Mouse (Mus musculus) cortical plate, adult 2 months (tissue): Measurements from ENCODE around the gene Fbxo41. TPM values are rescaled to one million over a fixed set of nuclear protein-coding genes. Genes with fewer than 3 reads are reported as not detected.

Experiments used
- H3K27ac ChIP-seq: fragments of 200-500 bp; 2 replicates; pipeline ENCODE4 v1.5.1; 2012; ENCODE audit warnings: low read length, control low read depth, inconsistent platforms; ENCODE audit not compliant: insufficient read depth
- H3K4me1 ChIP-seq: fragments of 200-500 bp; 2 replicates; pipeline ENCODE4 v1.6.1; 2011; ENCODE audit warnings: low read length; ENCODE audit not compliant: control insufficient read depth, insufficient read depth
- H3K4me3 ChIP-seq: fragments of 200-500 bp; 2 replicates; pipeline ENCODE4 v1.5.1; 2011; ENCODE audit warnings: mild to moderate bottlenecking, low read length, control low read depth; ENCODE audit not compliant: insufficient read depth
- CTCF ChIP-seq: fragments of 200-500 bp; IDR thresholded peaks from 2 replicates; pipeline ENCODE4 v1.5.1; 2011; ENCODE audit warnings: mild to moderate bottlenecking, control low read depth, low read length; ENCODE audit not compliant: insufficient read depth; ENCODE audit errors: extremely low read depth
- POLR2A ChIP-seq: fragments of 200-500 bp; IDR thresholded peaks from 2 replicates; pipeline ENCODE4 v1.6.1; 2011; ENCODE audit warnings: mild to moderate bottlenecking, low read length, control low read depth; ENCODE audit not compliant: insufficient read depth; ENCODE audit errors: extremely low read depth
- polyA plus RNA-seq: library from polyadenylated mRNA; depleted of rRNA; stranded (reverse); fragments of >200 nt; gene quantifications from 2 replicates; pipeline ENCODE4 v1.2.3, GENCODE M21; 2012; rRNA removed

The Fbxo41 gene
- polyA plus RNA-seq, 1 experiment: 57.6 TPM

GRCm38 (mm10) chr6:85436204-85436603 is 66.6 kb downstream of the Fbxo41 start:
- TF ChIP-seq POLR2A: no peak
- TF ChIP-seq CTCF: no peak
- no peak overlapping the region for H3K27ac ChIP-seq
- no peak overlapping the region for H3K4me3 ChIP-seq
- H3K4me1 ChIP-seq: no peaks in the 10 kb centered on the region

DNA sequence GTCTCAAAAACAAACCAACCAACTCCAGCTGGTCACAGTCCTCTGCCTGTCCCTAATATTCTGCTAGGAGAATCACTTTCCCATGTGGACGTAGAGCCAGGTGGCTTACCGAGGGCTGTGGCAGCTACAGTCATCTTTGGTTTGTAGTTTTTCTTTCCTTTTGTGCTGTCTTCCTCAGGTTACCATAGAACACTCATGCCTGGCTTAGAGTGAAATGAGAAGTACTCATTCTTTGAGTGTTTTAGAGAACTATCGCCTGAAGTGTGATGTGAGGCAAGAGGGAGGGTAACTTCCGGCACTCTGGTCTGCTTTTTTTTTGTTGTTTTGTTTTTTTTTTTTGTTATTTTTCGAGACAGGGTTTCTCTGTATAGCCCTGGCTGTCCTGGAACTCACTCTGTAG is 68.9 kb downstream of the Fbxo41 start:
- no peak for TF ChIP-seq POLR2A
- no peak for TF ChIP-seq CTCF
- no peak overlapping the region for H3K4me3 ChIP-seq
- H3K4me1 ChIP-seq: no peaks in the 10 kb centered on the region
- no peak overlapping the region for H3K27ac ChIP-seq

DNA sequence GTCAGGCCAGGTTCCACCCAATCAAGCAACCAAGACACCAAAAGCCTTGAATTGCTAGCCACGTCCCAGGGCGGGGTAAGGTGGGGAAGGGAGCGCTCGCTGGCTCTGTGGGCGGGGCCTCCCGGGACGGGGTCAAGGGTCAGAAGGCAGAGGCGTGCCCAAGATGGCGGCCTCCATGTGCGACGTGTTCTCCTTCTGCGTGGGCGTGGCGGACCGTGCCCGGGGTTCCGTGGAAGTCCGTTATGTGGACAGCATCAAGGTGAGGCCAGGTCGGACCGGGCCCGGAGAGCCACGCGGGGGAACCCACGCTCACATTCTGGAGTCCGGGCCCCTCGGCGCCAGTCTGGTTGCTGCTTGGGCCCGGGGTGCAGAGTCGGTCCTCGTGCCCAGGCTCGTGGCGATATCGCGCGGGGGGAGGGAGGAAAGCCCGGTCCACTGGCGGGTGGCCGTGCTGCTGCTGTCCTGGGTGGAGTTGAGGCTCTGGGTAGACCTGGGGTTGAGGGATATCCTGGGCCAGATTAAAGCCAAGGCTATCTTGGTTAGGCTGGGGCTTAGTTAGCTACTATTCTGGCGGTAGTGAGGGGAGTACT is 70.9 kb downstream of the Fbxo41 start, which contains the start of gene Smyd5:
Gene Smyd5 (plus strand): TSS at position 148 of the 590 bp plus-strand sequence.
- TF ChIP-seq CTCF: no peak
- TF ChIP-seq POLR2A: peak; percentile 43; the same call in 1 of the 2 replicates
- Histone ChIP-seq H3K4me3 (peak within 1 kb of the TSS; percentile 64), H3K27ac (no peak within 1 kb of the TSS), H3K4me1 (no peaks in the 10 kb centered on the region)

GRCm38 (mm10) chr6:85431274-85431841 is 71.4 kb downstream of the Fbxo41 start:
- H3K27ac ChIP-seq: no peak overlapping the region
- no peaks in the 10 kb centered on the region for H3K4me1 ChIP-seq
- TF ChIP-seq CTCF (no peak), POLR2A (no peak)
- peak overlapping the region; percentile 64 for H3K4me3 ChIP-seq

DNA sequence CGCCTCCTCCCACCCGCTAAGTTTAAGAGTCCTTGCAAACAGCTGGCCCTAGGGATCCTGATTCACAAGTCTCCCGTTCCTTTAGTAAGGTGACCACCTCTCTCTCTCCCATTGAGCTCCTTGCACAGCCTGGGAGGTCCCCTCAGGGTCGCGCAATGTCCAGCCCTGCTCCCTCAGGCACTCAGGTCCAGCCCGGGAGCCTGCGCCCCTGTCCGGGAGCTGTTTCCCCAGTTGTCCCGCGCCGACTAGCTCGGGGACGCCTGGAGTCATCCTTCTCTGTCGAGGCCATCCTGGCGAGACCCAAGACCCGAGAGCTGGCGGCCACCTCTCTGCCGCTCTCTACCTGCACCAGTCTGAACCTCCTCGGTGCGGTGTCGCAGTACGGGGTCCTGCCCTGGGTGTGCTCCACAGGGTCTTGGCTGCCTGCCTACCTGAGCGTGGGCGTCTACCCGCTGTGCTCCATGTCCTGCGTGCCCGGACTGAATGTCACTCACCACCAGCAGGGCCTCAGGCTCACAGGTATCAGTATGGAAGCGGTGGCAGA is 78.9 kb downstream of the Fbxo41 start, which contains the start of gene Noto:
Gene Noto (plus strand): TSS at position 51 of the 544 bp plus-strand sequence.
- no peak within 1 kb of the TSS for H3K27ac ChIP-seq
- no peak for TF ChIP-seq POLR2A
- no peak for TF ChIP-seq CTCF
- H3K4me1 ChIP-seq: no peaks in the 10 kb centered on the region
- no peak within 1 kb of the TSS for H3K4me3 ChIP-seq

Other genes with a start within 250 kb of the Fbxo41 start
- 163 and 164 TPM in 2 replicates for gene Sfxn5, start 169.6 kb downstream of the Fbxo41 start, polyA plus RNA-seq
- 46.6 and 48.5 TPM in 2 replicates for gene Rab11fip5, start 128.4 kb downstream of the Fbxo41 start, polyA plus RNA-seq
- not detected in 2 replicates for gene Noto, start 79.1 kb downstream of the Fbxo41 start, polyA plus RNA-seq
- gene Smyd5, start 71.0 kb downstream of the Fbxo41 start, polyA plus RNA-seq: 66.9 and 79.9 TPM in 2 replicates
- 181 and 187 TPM in 2 replicates for gene Cct7, start 51.5 kb downstream of the Fbxo41 start, polyA plus RNA-seq
- 44.0 and 47.4 TPM in 2 replicates for gene Pradc1, start 51.0 kb downstream of the Fbxo41 start, polyA plus RNA-seq
- 30.9 and 47.9 TPM in 2 replicates for gene Egr4, start 10.6 kb upstream of the Fbxo41 start, polyA plus RNA-seq
- gene Alms1, start 84.5 kb upstream of the Fbxo41 start, polyA plus RNA-seq: 4.2 and 4.4 TPM in 2 replicates
- gene Nat8f7, start 210.2 kb upstream of the Fbxo41 start, polyA plus RNA-seq: 0.84 and 1.6 TPM in 2 replicates